Mouse (Mus musculus) ES-E14 (cell line): Measurements from ENCODE around the gene Haus6.

ENCODE experiments used
- CHD2 ChIP-seq: IDR thresholded peaks from 2 replicates; pipeline ENCODE4 v1.6.1; 2014; ENCODE audit warnings: mild to moderate bottlenecking, low read depth, low read length, inconsistent platforms
- HCFC1 ChIP-seq: IDR thresholded peaks from 2 replicates; pipeline ENCODE4 v1.6.1; 2012; ENCODE audit warnings: low read length, inconsistent platforms, borderline replicate concordance; ENCODE audit not compliant: insufficient read depth
- MAFK ChIP-seq: IDR thresholded peaks from 2 replicates; pipeline ENCODE4 v1.6.1; 2014; ENCODE audit warnings: mild to moderate bottlenecking, low read depth, low read length, inconsistent platforms; ENCODE audit not compliant: insufficient read depth
- ZC3H11A ChIP-seq: IDR thresholded peaks from 2 replicates; pipeline ENCODE4 v1.6.1; 2012; ENCODE audit warnings: low read depth, mild to moderate bottlenecking, inconsistent platforms, low read length, borderline replicate concordance
- ZNF384 ChIP-seq: IDR thresholded peaks from 2 replicates; pipeline ENCODE4 v1.6.1; 2012; ENCODE audit warnings: low read depth, low read length, inconsistent platforms

GRCm38 (mm10) chr4:86580591-86580990 is 31.3 kb downstream of the Haus6 start:
- TF ChIP-seq ZNF384 (no peak), HCFC1 (no peak), MAFK (no peak), ZC3H11A (no peak), CHD2 (no peak)
